Mouse (Mus musculus) intestine, postnatal 0 days (tissue): ENCODE measurements around the gene Tenm3. TPM values are rescaled to one million over a fixed set of nuclear protein-coding genes. Genes with fewer than 3 reads are reported as not detected.

Experiments
- ATAC-seq: fragments of 200-750 bp; cut with Nextera tagmentation; 2 replicates; pipeline ENCODE4 v1.8.0; 2017; ENCODE audit warnings: mild to moderate bottlenecking, moderate TSS enrichment, moderate library complexity
- H3K27ac ChIP-seq: fragments of 300-500 bp; sonication (generic); 2 replicates; pipeline ENCODE4 v1.5.1; 2014; ENCODE audit warnings: mild to moderate bottlenecking, low read depth, low read length, moderate library complexity
- H3K27me3 ChIP-seq: fragments of 300-500 bp; sonication (generic); replicated peaks from 2 replicates; pipeline ENCODE4 v1.6.1; 2014; ENCODE audit warnings: low read length, mixed read lengths; ENCODE audit not compliant: control insufficient read depth, insufficient read depth
- H3K36me3 ChIP-seq: fragments of 300-500 bp; sonication (generic); 2 replicates; pipeline ENCODE4 v1.6.1; 2014; ENCODE audit warnings: mild to moderate bottlenecking, moderate library complexity; ENCODE audit not compliant: control insufficient read depth, insufficient read depth
- H3K4me1 ChIP-seq: fragments of 300-500 bp; sonication (generic); replicated peaks from 2 replicates; pipeline ENCODE4 v1.6.1; 2014; ENCODE audit warnings: antibody characterized with exemption, low read length, mixed read lengths; ENCODE audit not compliant: control insufficient read depth, insufficient read depth
- H3K4me2 ChIP-seq: fragments of 300-500 bp; sonication (generic); replicated peaks from 2 replicates; pipeline ENCODE4 v1.6.1; 2014; ENCODE audit warnings: low read depth, mild to moderate bottlenecking, moderate library complexity
- H3K4me3 ChIP-seq: fragments of 300-500 bp; sonication (generic); 2 replicates; pipeline ENCODE4 v1.5.1; 2014; ENCODE audit warnings: low read depth, low read length
- H3K9ac ChIP-seq: fragments of 300-500 bp; sonication (generic); 2 replicates; pipeline ENCODE4 v1.6.1; 2014; ENCODE audit warnings: mild to moderate bottlenecking, low read depth, low read length
- H3K9me3 ChIP-seq: fragments of 300-500 bp; sonication (generic); 2 replicates; pipeline ENCODE4 v1.6.1; 2016; ENCODE audit warnings: mixed run types; ENCODE audit not compliant: control insufficient read depth
- CTCF ChIP-seq: sonication (generic); IDR thresholded peaks from 2 replicates; pipeline ENCODE4 v1.5.1; 2016; ENCODE audit warnings: low read depth, mild to moderate bottlenecking, control low read depth, antibody characterized with exemption, moderate library complexity
- WGBS: fragments of 180-500 bp; shearing (Covaris S2); extraction: QIAGEN DNeasy Blood & Tissue Kit; methylation state at CpG from one replicate; pipeline ENCODE4 v1.1.7; 2014; 5-methylcytosine and 5-hydroxymethylcytosine counted together
- polyA plus RNA-seq: library from polyadenylated mRNA; unstranded; fragments of >200 nt; fragmentation: Nextera tagmentation; extraction: Ambion mirVana; gene quantifications from 2 replicates; pipeline ENCODE4 v1.2.1, GENCODE M21; 2015

Gene Tenm3
- polyA plus RNA-seq, 1 experiment from 2014 or later = 5.3 TPM

GRCm38 (mm10) chr8:48728006-48728405 lies 115.7 kb downstream of the Tenm3 start:
- ATAC-seq = no peak
- WGBS = 96% methylated on average over 6 of the region's 6 CpGs
- H3K27ac ChIP-seq = no peak overlapping the region
- TF ChIP-seq CTCF = no peak
- no peaks in the 10 kb centered on the region for H3K36me3 ChIP-seq
- H3K27me3 ChIP-seq = no peaks in the 10 kb centered on the region
- no peaks in the 10 kb centered on the region for H3K9me3 ChIP-seq
- no peak overlapping the region for H3K4me2 ChIP-seq
- H3K4me1 ChIP-seq = no peaks in the 10 kb centered on the region
- H3K9ac ChIP-seq = no peak overlapping the region
- H3K4me3 ChIP-seq = no peak overlapping the region

- 79% methylated on average over 14 of the region's 14 CpGs for WGBS
- no peak overlapping the region for H3K9ac ChIP-seq
- H3K27me3 ChIP-seq = no peaks in the 10 kb centered on the region
- TF ChIP-seq CTCF = no peak
- no peaks in the 10 kb centered on the region for H3K4me1 ChIP-seq
- no peaks in the 10 kb centered on the region for H3K9me3 ChIP-seq
- no peak for ATAC-seq
- H3K27ac ChIP-seq = no peak overlapping the region
- no peak overlapping the region for H3K4me2 ChIP-seq
- no peak overlapping the region for H3K4me3 ChIP-seq
- no peaks in the 10 kb centered on the region for H3K36me3 ChIP-seq
These were observed 121.0 kb downstream of the Tenm3 start for GRCm38 (mm10) chr8:48722744-48723143.

GRCm38 (mm10) chr8:48722318-48722717 lies 121.4 kb downstream of the Tenm3 start:
- WGBS = 94% methylated on average over 7 of the region's 7 CpGs
- no peaks in the 10 kb centered on the region for H3K4me1 ChIP-seq
- no peak overlapping the region for H3K9ac ChIP-seq
- no peaks in the 10 kb centered on the region for H3K9me3 ChIP-seq
- no peaks in the 10 kb centered on the region for H3K27me3 ChIP-seq
- no peak overlapping the region for H3K27ac ChIP-seq
- no peak for ATAC-seq
- no peak overlapping the region for H3K4me2 ChIP-seq
- no peaks in the 10 kb centered on the region for H3K36me3 ChIP-seq
- TF ChIP-seq CTCF = no peak
- H3K4me3 ChIP-seq = no peak overlapping the region

GRCm38 (mm10) chr8:48721376-48721775 lies 122.4 kb downstream of the Tenm3 start:
- no peak for TF ChIP-seq CTCF
- no peaks in the 10 kb centered on the region for H3K9me3 ChIP-seq
- H3K27me3 ChIP-seq = no peaks in the 10 kb centered on the region
- H3K36me3 ChIP-seq = no peaks in the 10 kb centered on the region
- H3K4me2 ChIP-seq = no peak overlapping the region
- no peak overlapping the region for H3K9ac ChIP-seq
- WGBS = 94% methylated on average over 12 of the region's 12 CpGs
- H3K27ac ChIP-seq = no peak overlapping the region
- ATAC-seq = no peak
- no peaks in the 10 kb centered on the region for H3K4me1 ChIP-seq
- H3K4me3 ChIP-seq = no peak overlapping the region

GRCm38 (mm10) chr8:48715616-48716015 lies 128.1 kb downstream of the Tenm3 start:
- Histone ChIP-seq H3K4me2 (no peak overlapping the region), H3K36me3 (no peaks in the 10 kb centered on the region), H3K9ac (no peak overlapping the region), H3K27ac (no peak overlapping the region), H3K27me3 (no peaks in the 10 kb centered on the region), H3K9me3 (0 out of 2 replicates have a peak, but pooled peaks cover 3% of the 10 kb centered on the region), H3K4me3 (no peak overlapping the region), H3K4me1 (no peaks in the 10 kb centered on the region)
- TF ChIP-seq CTCF = no peak
- ATAC-seq = no peak
- 80% methylated on average over 9 of the region's 9 CpGs for WGBS

- H3K4me2 ChIP-seq = no peak overlapping the region
- WGBS = 94% methylated on average over 6 of the region's 6 CpGs
- TF ChIP-seq CTCF = no peak
These were observed 137.1 kb downstream of the Tenm3 start for GRCm38 (mm10) chr8:48706666-48707065.

GRCm38 (mm10) chr8:48704885-48705515 lies 138.8 kb downstream of the Tenm3 start:
- Histone ChIP-seq H3K27ac (no peak overlapping the region), H3K4me1 (no peaks in the 10 kb centered on the region), H3K9ac (no peak overlapping the region), H3K4me3 (no peak overlapping the region), H3K27me3 (no peaks in the 10 kb centered on the region), H3K36me3 (no peaks in the 10 kb centered on the region), H3K9me3 (no peaks in the 10 kb centered on the region), H3K4me2 (no peak overlapping the region)
- no peak for TF ChIP-seq CTCF
- 79% methylated on average over 10 of the region's 10 CpGs for WGBS
- ATAC-seq = no peak

More at GRCm38 (mm10) chr8:48706666-48707065, 137.1 kb downstream of the Tenm3 start:
- Histone ChIP-seq H3K27ac (no peak overlapping the region), H3K27me3 (no peaks in the 10 kb centered on the region), H3K4me1 (no peaks in the 10 kb centered on the region), H3K4me3 (no peak overlapping the region), H3K36me3 (no peaks in the 10 kb centered on the region), H3K9ac (no peak overlapping the region), H3K9me3 (no peaks in the 10 kb centered on the region)
- no peak for ATAC-seq
